Mouse (Mus musculus): ENCODE measurements around the gene Ybey. TPM values are rescaled to one million over a fixed set of nuclear protein-coding genes. Genes with fewer than 3 reads are reported as not detected.

Ybey gene
- 4.7 and 5.4 TPM in 2 replicates for polyA plus RNA-seq (2014; fragmentation: Nextera tagmentation; extraction: Ambion mirVana)

DNA sequence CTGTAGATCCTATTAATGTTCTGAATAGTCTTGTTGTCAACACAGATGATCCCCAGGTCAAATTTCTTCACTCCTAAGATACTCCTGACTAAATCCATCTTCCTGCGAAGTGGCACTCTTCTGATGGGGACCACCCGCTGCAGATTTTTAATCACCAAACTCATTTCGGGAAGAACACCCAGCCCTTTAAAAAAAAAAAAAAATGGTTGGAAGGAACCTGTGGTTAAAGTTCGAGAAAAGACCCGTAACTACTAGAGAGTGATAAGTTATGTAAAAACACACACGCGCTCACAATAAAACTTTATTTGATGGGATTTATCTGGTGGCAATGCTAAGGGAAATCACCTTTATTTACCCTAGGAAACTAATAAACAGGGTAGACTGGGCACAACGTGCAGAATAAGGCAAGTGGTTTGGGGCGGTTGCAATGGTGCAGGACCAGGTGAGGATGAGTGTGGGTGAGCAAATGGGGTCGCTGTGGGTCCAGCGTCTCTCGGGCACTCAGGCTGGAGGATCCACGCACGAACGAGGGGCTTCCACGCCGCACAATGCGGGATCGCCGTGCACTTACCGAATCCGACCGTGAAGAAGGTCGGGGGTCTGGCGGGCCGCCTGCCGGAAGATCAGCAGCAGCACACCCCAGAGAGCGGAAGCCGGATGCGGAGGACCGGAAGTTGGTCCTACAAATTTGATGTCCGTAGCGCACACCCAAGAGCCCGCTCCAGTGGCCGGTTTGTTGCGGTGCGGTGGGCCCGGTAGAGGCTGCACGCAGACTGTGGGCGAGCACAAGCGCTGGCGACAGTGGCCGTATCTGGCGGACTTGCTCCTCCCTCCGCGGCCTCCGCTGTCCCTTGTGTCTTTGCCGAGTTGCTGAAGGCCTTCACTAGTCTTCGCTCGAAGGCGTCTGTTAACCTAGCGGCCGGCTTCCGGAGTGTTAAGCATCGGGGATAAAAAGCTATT lies at the start of gene Ybey, which contains the start of gene Mcm3ap:
Ybey (minus strand) TSS at position 912 of the 960 bp plus-strand sequence.
Mcm3ap (plus strand) TSS at position 725 of the 960 bp plus-strand sequence.
- peak within 1 kb of the TSS; percentile 94 for H3K9ac ChIP-seq (ENCODE audit: low read length)
- WGBS = 1% methylated on average over 54 of the region's 55 CpGs
- no peaks in the 10 kb centered on the region for H3K9me3 ChIP-seq (ENCODE audit: control insufficient read depth, low read length)
- no peaks in the 10 kb centered on the region for H3K27me3 ChIP-seq (replicated peaks; ENCODE audit: control insufficient read depth, insufficient read depth, low read length)
- H3K4me2 ChIP-seq (ENCODE audit: low read length) = peak within 1 kb of the TSS; percentile 81
- no peaks in the 10 kb centered on the region for H3K4me1 ChIP-seq (replicated peaks; ENCODE audit: control insufficient read depth, insufficient read depth, low read length)
- H3K36me3 ChIP-seq (ENCODE audit: control insufficient read depth, insufficient read depth, low read length) = peaks cover 30% of the 10 kb centered on the region
- H3K27ac ChIP-seq (ENCODE audit: low read depth) = peak within 1 kb of the TSS; percentile 83; the same call in 1 of the 2 replicates
- H3K4me3 ChIP-seq (ENCODE audit: low read depth, low read length) = peak within 1 kb of the TSS; percentile 87
- ATAC-seq (replicated peaks; ENCODE audit: low FRiP score, low TSS enrichment, low read depth) (peak; percentile 95), DNase-seq (ENCODE audit: low spot score) (peak; percentile 96)

- DNase-seq (ENCODE audit: low spot score) (peak; percentile 88), ATAC-seq (replicated peaks; ENCODE audit: low FRiP score, low TSS enrichment, low read depth) (peak; percentile 86)
- no peaks in the 10 kb centered on the region for H3K9me3 ChIP-seq (ENCODE audit: control insufficient read depth, low read length)
- H3K27me3 ChIP-seq (replicated peaks; ENCODE audit: control insufficient read depth, insufficient read depth, low read length) = no peaks in the 10 kb centered on the region
- no peak overlapping the region for H3K4me2 ChIP-seq (ENCODE audit: low read length)
- H3K36me3 ChIP-seq (ENCODE audit: control insufficient read depth, insufficient read depth, low read length) = peaks cover 59% of the 10 kb centered on the region
- H3K4me3 ChIP-seq (ENCODE audit: low read depth, low read length) = no peak overlapping the region
- 57% methylated on average over 5 of the region's 5 CpGs for WGBS
- H3K27ac ChIP-seq (ENCODE audit: low read depth) = no peak overlapping the region
- no peaks in the 10 kb centered on the region for H3K4me1 ChIP-seq (replicated peaks; ENCODE audit: control insufficient read depth, insufficient read depth, low read length)
- H3K9ac ChIP-seq (ENCODE audit: low read length) = no peak overlapping the region
Measured at GRCm38 (mm10) chr10:76512965-76513583, 44.2 kb upstream of the Ybey start.

DNA sequence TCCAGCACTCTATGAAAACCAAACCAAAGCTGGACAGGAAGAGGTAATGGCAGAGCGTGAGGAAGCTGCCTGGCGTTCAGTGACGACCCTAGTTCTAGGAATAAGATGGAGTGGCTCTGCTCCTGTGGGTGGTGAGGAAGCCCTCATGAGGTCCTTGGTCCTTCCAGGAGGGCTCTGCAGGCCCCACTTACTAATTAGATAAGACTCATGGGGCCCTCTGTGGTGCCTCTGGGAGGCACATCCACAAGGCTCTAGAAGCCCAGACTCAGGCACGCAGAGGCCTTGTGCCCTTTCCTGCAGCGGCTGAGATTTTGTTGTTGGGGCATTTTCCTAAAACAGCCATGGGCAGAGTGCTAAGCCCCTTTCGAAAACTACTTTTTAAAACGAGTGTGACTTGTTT lies 37.0 kb upstream of the Ybey start:
- peaks cover 84% of the 10 kb centered on the region for H3K36me3 ChIP-seq (ENCODE audit: control insufficient read depth, insufficient read depth, low read length)
- ATAC-seq (replicated peaks; ENCODE audit: low FRiP score, low TSS enrichment, low read depth) (no peak), DNase-seq (ENCODE audit: low spot score) (no peak)
- no peaks in the 10 kb centered on the region for H3K27me3 ChIP-seq (replicated peaks; ENCODE audit: control insufficient read depth, insufficient read depth, low read length)
- H3K9me3 ChIP-seq (ENCODE audit: control insufficient read depth, low read length) = no peaks in the 10 kb centered on the region
- no peak overlapping the region for H3K4me2 ChIP-seq (ENCODE audit: low read length)
- 90% methylated on average over 7 of the region's 7 CpGs for WGBS
- no peaks in the 10 kb centered on the region for H3K4me1 ChIP-seq (replicated peaks; ENCODE audit: control insufficient read depth, insufficient read depth, low read length)
- H3K4me3 ChIP-seq (ENCODE audit: low read depth, low read length) = no peak overlapping the region
- no peak overlapping the region for H3K9ac ChIP-seq (ENCODE audit: low read length)
- H3K27ac ChIP-seq (ENCODE audit: low read depth) = no peak overlapping the region

DNA sequence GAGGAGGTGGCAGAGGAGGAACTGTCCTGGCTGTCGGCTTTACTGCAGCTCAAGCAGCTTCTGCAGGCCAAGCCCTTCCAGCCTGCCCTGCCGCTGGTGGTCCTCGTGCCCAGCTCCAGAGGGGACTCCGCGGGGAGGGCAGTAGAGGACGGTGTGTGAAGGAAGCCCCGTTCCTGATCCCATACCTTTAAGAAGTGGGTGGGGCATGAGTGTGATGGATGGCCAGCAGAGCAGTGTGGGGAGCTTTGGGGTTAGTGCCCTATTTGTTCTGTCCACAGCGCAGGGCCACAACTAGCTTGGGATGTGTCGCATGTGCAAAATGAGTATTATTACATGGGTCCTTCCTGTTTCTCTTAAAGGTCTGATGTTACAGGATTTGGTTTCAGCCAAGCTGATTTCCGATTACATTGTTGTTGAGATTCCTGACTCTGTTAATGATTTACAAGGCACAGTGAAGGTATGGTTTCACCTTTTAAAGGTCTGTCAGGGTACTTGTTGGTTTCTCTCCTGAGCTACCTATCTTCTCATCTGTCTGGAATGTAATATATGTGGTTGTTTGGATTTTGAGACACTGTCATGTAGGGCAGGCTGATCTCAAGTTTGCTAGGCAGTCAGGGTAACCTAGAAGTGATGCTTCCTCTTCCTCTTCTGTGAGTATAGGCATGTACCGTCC lies 35.5 kb upstream of the Ybey start:
- DNase-seq (ENCODE audit: low spot score) = no peak
- WGBS = 77% methylated on average over 11 of the region's 11 CpGs
- ATAC-seq (replicated peaks; ENCODE audit: low FRiP score, low TSS enrichment, low read depth) = 0 out of 2 replicates have a peak, but pooled peaks have one; percentile 60
- Histone ChIP-seq H3K9ac (ENCODE audit: low read length) (no peak overlapping the region), H3K27me3 (replicated peaks; ENCODE audit: control insufficient read depth, insufficient read depth, low read length) (no peaks in the 10 kb centered on the region), H3K4me2 (ENCODE audit: low read length) (no peak overlapping the region), H3K9me3 (ENCODE audit: control insufficient read depth, low read length) (no peaks in the 10 kb centered on the region), H3K36me3 (ENCODE audit: control insufficient read depth, insufficient read depth, low read length) (peaks cover 89% of the 10 kb centered on the region), H3K27ac (ENCODE audit: low read depth) (no peak overlapping the region), H3K4me1 (replicated peaks; ENCODE audit: control insufficient read depth, insufficient read depth, low read length) (no peaks in the 10 kb centered on the region), H3K4me3 (ENCODE audit: low read depth, low read length) (no peak overlapping the region)

DNA sequence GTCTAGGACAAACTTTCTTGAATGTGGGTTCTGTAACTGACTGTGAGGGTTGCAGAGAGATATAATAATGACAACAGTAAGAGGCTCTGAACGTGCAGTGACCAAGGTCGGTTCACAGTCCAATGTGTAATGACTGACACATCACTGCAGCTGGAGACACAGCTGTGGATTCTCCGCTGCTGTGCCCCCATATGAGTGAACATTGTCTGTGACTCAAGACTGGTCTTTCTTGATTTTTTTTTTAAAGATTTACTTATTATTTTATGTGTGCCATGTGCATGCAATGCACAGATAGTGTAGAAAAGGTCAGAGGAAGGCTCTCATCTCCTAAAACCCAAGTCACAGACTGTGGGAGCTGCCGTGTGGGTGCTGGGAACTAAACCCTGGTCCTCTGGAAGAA lies 28.6 kb upstream of the Ybey start:
- no peaks in the 10 kb centered on the region for H3K27me3 ChIP-seq (replicated peaks; ENCODE audit: control insufficient read depth, insufficient read depth, low read length)
- no peak for ATAC-seq (replicated peaks; ENCODE audit: low FRiP score, low TSS enrichment, low read depth)
- 95% methylated on average over 4 of the region's 4 CpGs for WGBS

GRCm38 (mm10) chr10:76496366-76496765 lies 27.5 kb upstream of the Ybey start:
- peaks cover 88% of the 10 kb centered on the region for H3K36me3 ChIP-seq (ENCODE audit: control insufficient read depth, insufficient read depth, low read length)
- H3K27me3 ChIP-seq (replicated peaks; ENCODE audit: control insufficient read depth, insufficient read depth, low read length) = no peaks in the 10 kb centered on the region
- no peak overlapping the region for H3K9ac ChIP-seq (ENCODE audit: low read length)
- 90% methylated on average over 7 of the region's 7 CpGs for WGBS
- no peak overlapping the region for H3K27ac ChIP-seq (ENCODE audit: low read depth)
- no peaks in the 10 kb centered on the region for H3K9me3 ChIP-seq (ENCODE audit: control insufficient read depth, low read length)
- no peak overlapping the region for H3K4me2 ChIP-seq (ENCODE audit: low read length)
- no peak overlapping the region for H3K4me3 ChIP-seq (ENCODE audit: low read depth, low read length)
- DNase-seq (ENCODE audit: low spot score) (no peak), ATAC-seq (replicated peaks; ENCODE audit: low FRiP score, low TSS enrichment, low read depth) (no peak)
- H3K4me1 ChIP-seq (replicated peaks; ENCODE audit: control insufficient read depth, insufficient read depth, low read length) = no peaks in the 10 kb centered on the region

More for the DNA sequence above, 28.6 kb upstream of the Ybey start:
- Histone ChIP-seq H3K36me3 (ENCODE audit: control insufficient read depth, insufficient read depth, low read length) (peaks cover 93% of the 10 kb centered on the region), H3K4me1 (replicated peaks; ENCODE audit: control insufficient read depth, insufficient read depth, low read length) (no peaks in the 10 kb centered on the region), H3K4me2 (ENCODE audit: low read length) (no peak overlapping the region), H3K4me3 (ENCODE audit: low read depth, low read length) (no peak overlapping the region), H3K27ac (ENCODE audit: low read depth) (no peak overlapping the region), H3K9ac (ENCODE audit: low read length) (no peak overlapping the region), H3K9me3 (ENCODE audit: control insufficient read depth, low read length) (no peaks in the 10 kb centered on the region)
- no peak for DNase-seq (ENCODE audit: low spot score)

DNA sequence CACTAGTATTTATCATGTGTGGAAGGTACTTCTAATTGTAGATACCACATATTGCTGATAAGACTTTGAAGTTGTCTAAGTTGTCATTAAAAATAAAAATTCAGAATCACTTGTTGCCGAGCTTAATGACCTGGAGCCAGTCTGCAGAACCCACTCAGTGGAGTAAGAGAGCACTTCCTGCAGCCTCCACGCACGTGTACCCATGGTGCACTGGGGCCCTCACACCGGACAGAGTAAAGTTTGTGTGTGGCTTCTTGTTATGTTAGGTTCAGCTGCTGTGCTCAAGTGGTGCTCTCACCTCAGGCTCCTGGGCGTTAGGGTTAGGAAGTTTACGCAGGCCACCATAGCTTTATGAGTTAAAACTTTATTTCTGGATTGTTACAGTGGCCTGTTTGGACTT lies 26.6 kb upstream of the Ybey start:
- Histone ChIP-seq H3K27me3 (replicated peaks; ENCODE audit: control insufficient read depth, insufficient read depth, low read length) (no peaks in the 10 kb centered on the region), H3K9me3 (ENCODE audit: control insufficient read depth, low read length) (no peaks in the 10 kb centered on the region), H3K4me2 (ENCODE audit: low read length) (no peak overlapping the region), H3K9ac (ENCODE audit: low read length) (no peak overlapping the region), H3K4me3 (ENCODE audit: low read depth, low read length) (no peak overlapping the region), H3K36me3 (ENCODE audit: control insufficient read depth, insufficient read depth, low read length) (peaks cover 88% of the 10 kb centered on the region), H3K4me1 (replicated peaks; ENCODE audit: control insufficient read depth, insufficient read depth, low read length) (no peaks in the 10 kb centered on the region), H3K27ac (ENCODE audit: low read depth) (no peak overlapping the region)
- ATAC-seq (replicated peaks; ENCODE audit: low FRiP score, low TSS enrichment, low read depth) (no peak), DNase-seq (ENCODE audit: low spot score) (no peak)
- WGBS = 92% methylated on average over 6 of the region's 6 CpGs

DNA sequence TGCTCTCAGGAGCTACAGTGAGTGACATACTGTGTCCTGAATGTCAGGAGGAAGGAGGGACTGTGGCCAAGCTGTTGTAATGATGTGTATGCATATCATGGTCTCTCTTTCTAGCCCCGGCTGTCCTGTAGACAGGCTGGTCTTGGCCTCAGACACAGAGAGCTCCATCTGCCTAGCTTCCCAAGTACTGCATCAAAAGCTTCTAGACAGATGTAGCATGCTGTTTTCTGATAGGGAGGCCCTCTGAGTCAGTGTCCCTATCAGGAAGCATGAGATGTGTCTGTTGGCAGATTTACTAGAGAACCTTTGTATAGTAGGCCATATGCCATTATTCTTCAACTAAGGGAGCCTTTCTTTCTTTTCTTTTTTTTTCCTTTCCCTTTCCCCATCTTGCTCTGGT lies 24.6 kb upstream of the Ybey start:
- no peak for DNase-seq (ENCODE audit: low spot score)
- Histone ChIP-seq H3K4me3 (ENCODE audit: low read depth, low read length) (no peak overlapping the region), H3K27me3 (replicated peaks; ENCODE audit: control insufficient read depth, insufficient read depth, low read length) (no peaks in the 10 kb centered on the region), H3K27ac (ENCODE audit: low read depth) (no peak overlapping the region), H3K4me2 (ENCODE audit: low read length) (no peak overlapping the region), H3K4me1 (replicated peaks; ENCODE audit: control insufficient read depth, insufficient read depth, low read length) (no peaks in the 10 kb centered on the region), H3K9ac (ENCODE audit: low read length) (no peak overlapping the region), H3K9me3 (ENCODE audit: control insufficient read depth, low read length) (no peaks in the 10 kb centered on the region), H3K36me3 (ENCODE audit: control insufficient read depth, insufficient read depth, low read length) (peaks cover 88% of the 10 kb centered on the region)
- no peak for ATAC-seq (replicated peaks; ENCODE audit: low FRiP score, low TSS enrichment, low read depth)
- 64% methylated on average over 1 of the region's 1 CpGs for WGBS

All from intestine, embryonic 14.5 days (tissue).